Mouse (Mus musculus) liver, embryonic 11.5 days (tissue): ENCODE data around the gene Rps23. TPM values are rescaled to one million over a fixed set of nuclear protein-coding genes. Genes with fewer than 3 reads are reported as not detected.
A peak's percentile ranks its signal among the peaks of the same experiment; 100 is the strongest.

Experiments used
- ATAC-seq: fragments of 200-750 bp; cut with Nextera tagmentation; replicated peaks from 2 replicates; pipeline ENCODE4 v1.8.0; 2017; ENCODE audit warnings: moderate number of reproducible peaks, mild to moderate bottlenecking, moderate TSS enrichment, moderate library complexity; ENCODE audit not compliant: low FRiP score
- DNase-seq: peaks from one replicate; pipeline ENCODE4 v3.0.0-alpha.2; 2017; ENCODE audit warnings: low spot score
- H3K27ac ChIP-seq: fragments of 300-500 bp; sonication (generic); 2 replicates; pipeline ENCODE4 v1.5.1; 2014; ENCODE audit warnings: mild to moderate bottlenecking, low read depth, low read length, control low read depth
- H3K27me3 ChIP-seq: fragments of 300-500 bp; sonication (generic); replicated peaks from 2 replicates; pipeline ENCODE4 v1.6.1; 2014; ENCODE audit warnings: low read length, mixed read lengths; ENCODE audit not compliant: control insufficient read depth, insufficient read depth
- H3K36me3 ChIP-seq: fragments of 300-500 bp; sonication (generic); 2 replicates; pipeline ENCODE4 v1.6.1; 2014; ENCODE audit warnings: mild to moderate bottlenecking, low read length, moderate library complexity, mixed read lengths; ENCODE audit not compliant: control insufficient read depth, insufficient read depth
- H3K4me1 ChIP-seq: fragments of 300-500 bp; sonication (generic); replicated peaks from 2 replicates; pipeline ENCODE4 v1.6.1; 2014; ENCODE audit warnings: low read length, mixed read lengths; ENCODE audit not compliant: control insufficient read depth, insufficient read depth
- H3K4me2 ChIP-seq: fragments of 300-500 bp; sonication (generic); 2 replicates; pipeline ENCODE4 v1.6.1; 2014; ENCODE audit warnings: mild to moderate bottlenecking, control low read depth, moderate library complexity
- H3K4me3 ChIP-seq: fragments of 300-500 bp; sonication (generic); 2 replicates; pipeline ENCODE4 v1.5.1; 2014; ENCODE audit warnings: low read depth, low read length, control low read depth
- H3K9ac ChIP-seq: fragments of 300-500 bp; sonication (generic); 2 replicates; pipeline ENCODE4 v1.6.1; 2014; ENCODE audit warnings: low read depth, low read length, control low read depth
- H3K9me3 ChIP-seq: fragments of 300-500 bp; sonication (generic); 2 replicates; pipeline ENCODE4 v1.6.1; 2016; ENCODE audit warnings: low read length, inconsistent platforms, mixed read lengths; ENCODE audit not compliant: control insufficient read depth
- WGBS: fragments of 180-500 bp; shearing (Covaris S2); extraction: QIAGEN DNeasy Blood & Tissue Kit; methylation state at CpG from one replicate; pipeline ENCODE4 v1.1.7; 2014; 5-methylcytosine and 5-hydroxymethylcytosine counted together
- polyA plus RNA-seq: library from polyadenylated mRNA; unstranded; fragments of >200 nt; fragmentation: Nextera tagmentation; extraction: Ambion mirVana; gene quantifications from 2 replicates; pipeline ENCODE4 v1.2.1, GENCODE M21; 2014

Rps23 gene
- 307 and 365 TPM in 2 replicates for polyA plus RNA-seq

DNA sequence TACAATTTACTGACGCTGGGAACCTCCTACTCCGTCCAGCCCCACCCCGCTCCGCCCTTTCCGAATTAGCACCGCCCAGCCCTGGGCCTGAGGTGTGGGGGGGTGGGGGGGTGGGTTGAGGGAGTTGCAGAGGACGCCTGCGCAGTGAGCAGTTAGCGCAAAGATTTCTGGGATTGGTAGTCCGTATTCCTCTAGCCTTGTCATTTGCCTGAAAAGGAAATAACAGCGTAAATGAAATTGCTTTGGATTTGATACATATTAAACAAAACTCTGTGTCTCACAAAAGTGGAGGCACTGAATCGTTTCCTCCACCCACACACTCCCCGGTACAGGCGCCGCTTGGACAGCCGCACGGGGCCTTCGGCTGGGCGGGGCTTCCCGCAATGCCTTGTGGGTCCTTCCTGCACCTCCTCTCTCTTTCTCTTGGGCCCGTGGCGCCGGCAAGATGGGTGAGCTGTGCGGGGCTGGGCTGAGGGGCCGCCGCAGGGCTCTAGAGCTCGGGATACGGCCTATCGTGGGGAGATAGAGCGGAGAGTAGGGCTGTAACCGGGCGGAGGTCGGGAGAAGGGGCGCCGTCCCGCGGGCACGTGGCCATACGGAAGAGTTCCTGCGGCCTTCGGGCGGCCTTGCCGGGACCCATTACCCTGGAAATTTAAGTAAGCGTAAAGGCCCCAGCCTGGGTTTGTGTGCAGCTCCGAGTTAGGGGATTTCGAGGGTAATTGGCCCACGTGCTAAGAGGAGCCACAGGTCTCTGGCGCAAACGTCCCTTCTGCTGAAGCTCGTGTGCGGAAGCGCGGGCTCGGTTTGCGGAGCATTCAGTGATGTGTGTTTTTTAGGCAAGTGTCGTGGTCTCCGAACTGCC is at the start of gene Rps23:
TSS of gene Rps23 (plus strand) at position 208 of the 862 bp plus-strand sequence.
- Histone ChIP-seq H3K9me3 (no peaks in the 10 kb centered on the region), H3K9ac (peak within 1 kb of the TSS; percentile 100), H3K27me3 (no peaks in the 10 kb centered on the region), H3K4me1 (peaks cover 4% of the 10 kb centered on the region), H3K27ac (peak within 1 kb of the TSS; percentile 89), H3K4me3 (peak within 1 kb of the TSS; percentile 94), H3K4me2 (peak within 1 kb of the TSS; percentile 68), H3K36me3 (peaks cover 17% of the 10 kb centered on the region)
- ATAC-seq (peak; percentile 92), DNase-seq (peak; percentile 92)
- under 1% methylated on average over 57 of the region's 57 CpGs for WGBS

DNA sequence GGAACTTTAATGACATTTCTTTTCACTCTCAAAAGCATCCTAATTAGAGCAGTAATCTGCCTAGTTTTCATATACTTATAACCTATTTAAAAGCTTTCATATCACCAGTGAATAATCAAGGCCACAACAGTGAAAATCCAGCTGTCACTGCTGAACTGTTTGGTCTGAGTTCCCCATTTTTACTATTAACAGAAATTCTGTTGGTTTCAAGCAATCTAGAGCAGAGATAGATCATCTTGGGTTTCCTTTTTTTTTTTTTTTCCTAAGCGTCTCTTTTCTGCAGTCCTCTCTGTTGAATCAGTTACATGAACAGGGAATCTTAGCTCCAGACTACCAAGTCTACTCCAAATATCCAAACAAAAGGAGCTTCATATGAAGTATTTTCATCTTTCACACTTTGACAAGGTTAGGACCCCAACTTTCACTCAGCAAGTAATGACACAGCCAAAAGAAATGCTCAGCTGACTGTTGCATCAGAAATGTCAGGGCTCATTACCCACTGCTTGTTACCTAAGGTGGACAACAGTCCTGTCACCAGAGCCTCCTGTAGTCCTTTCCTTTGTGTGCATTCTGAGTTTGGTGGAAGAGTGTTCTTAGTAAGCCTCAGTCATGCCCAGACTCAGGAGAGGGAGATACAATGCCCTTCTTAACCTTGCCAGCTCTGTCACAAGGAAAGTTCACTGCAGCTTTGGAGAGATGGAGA is 40.9 kb upstream of the Rps23 start:
- no peak overlapping the region for H3K4me3 ChIP-seq
- peaks cover 8% of the 10 kb centered on the region for H3K4me1 ChIP-seq
- ATAC-seq = no peak
- no peak overlapping the region for H3K4me2 ChIP-seq
- no peaks in the 10 kb centered on the region for H3K36me3 ChIP-seq
- no peaks in the 10 kb centered on the region for H3K27me3 ChIP-seq
- no peak for DNase-seq
- no peaks in the 10 kb centered on the region for H3K9me3 ChIP-seq
- 61% methylated on average over 1 of the region's 1 CpGs for WGBS
- H3K27ac ChIP-seq = no peak overlapping the region
- H3K9ac ChIP-seq = no peak overlapping the region

DNA sequence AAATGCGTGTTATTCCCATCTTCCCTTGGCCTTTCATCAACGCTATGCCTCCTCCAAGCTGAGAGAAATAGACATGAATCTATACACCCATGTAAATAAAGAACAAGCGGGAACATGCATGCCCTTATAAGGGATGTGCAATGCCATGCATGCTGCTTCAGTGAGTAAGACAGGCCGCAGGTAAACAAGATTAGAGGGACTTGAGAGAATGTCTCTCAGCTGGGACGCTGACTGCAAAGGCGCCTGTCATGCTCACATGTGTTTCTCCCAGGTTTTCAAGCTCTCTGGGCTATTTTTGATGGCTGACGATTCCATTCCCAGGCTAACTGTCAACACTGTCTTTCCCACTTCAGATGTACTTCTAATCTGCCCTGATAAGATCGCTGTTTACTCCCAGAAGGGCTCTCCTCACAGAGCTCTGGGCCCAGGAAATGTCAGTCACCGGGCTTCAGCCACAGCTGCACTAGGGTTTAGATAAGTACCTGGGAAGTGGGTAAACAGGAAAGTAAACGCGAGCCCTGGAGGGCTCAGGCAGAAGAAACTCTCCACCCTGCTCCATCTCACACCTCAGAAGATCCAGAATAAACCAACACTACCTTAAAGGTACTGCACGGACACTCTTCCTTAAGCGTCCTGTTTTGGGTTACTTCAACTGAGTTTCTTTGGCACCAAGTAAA is 36.8 kb upstream of the Rps23 start:
- ATAC-seq (peak; percentile 57), DNase-seq (no peak)
- Histone ChIP-seq H3K4me3 (peak overlapping the region; percentile 48), H3K4me2 (peak overlapping the region; percentile 80), H3K27ac (no peak overlapping the region), H3K9ac (peak overlapping the region; percentile 40; the same call in 1 of the 2 replicates), H3K36me3 (no peaks in the 10 kb centered on the region), H3K4me1 (peaks cover 8% of the 10 kb centered on the region), H3K9me3 (no peaks in the 10 kb centered on the region), H3K27me3 (no peaks in the 10 kb centered on the region)
- WGBS = 30% methylated on average over 13 of the region's 13 CpGs

DNA sequence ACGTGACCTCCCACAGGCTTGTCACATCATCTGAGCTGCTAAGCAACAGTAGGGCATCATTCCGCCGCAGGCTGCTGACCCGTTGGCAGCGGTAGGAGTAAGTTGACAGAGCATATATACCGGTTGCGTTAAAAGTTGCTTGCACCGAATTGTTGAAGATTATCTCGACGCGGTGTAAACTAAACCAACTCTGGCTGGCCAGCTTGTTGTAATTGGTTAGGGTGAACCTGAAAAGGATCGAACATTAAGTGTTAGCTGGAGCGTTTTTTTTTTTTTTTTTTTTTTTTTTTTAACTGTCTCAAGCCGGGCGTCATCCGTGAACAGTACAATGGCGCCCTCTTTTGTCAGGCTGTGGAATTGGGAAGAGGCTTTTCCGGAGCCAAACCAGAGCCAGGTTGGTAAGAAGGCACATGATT is 36.2 kb upstream of the Rps23 start:
- peak overlapping the region; percentile 40; the same call in 1 of the 2 replicates for H3K9ac ChIP-seq
- H3K27ac ChIP-seq = no peak overlapping the region
- ATAC-seq = peak; percentile 60

DNA sequence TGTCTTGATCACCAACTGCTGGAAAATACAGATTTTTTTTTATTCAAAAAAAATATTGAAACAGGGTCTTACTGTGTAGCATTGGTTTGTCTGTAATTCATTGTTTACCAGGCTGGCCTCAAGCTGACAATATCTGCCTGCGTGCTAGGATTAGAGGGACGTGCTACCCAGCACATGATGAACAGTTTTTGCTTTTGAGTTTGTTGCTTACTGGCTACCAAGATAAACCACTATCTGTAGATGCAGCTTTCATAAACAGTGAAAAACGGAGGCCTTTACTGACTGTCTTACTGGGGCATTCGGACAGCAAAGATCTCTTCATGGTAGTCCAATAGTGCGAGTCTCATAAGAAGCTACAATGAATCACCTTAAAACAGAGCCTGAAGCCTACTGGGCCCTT is 32.6 kb upstream of the Rps23 start:
- 0 out of 2 replicates have a peak overlapping the region, but pooled peaks have one; percentile 32 for H3K27ac ChIP-seq
- H3K27me3 ChIP-seq = no peaks in the 10 kb centered on the region
- no peak overlapping the region for H3K9ac ChIP-seq
- DNase-seq (no peak), ATAC-seq (peak; percentile 76)
- H3K4me1 ChIP-seq = peaks cover 8% of the 10 kb centered on the region
- no peak overlapping the region for H3K4me2 ChIP-seq
- no peaks in the 10 kb centered on the region for H3K36me3 ChIP-seq
- no peaks in the 10 kb centered on the region for H3K9me3 ChIP-seq
- no peak overlapping the region for H3K4me3 ChIP-seq
- WGBS = 71% methylated on average over 5 of the region's 5 CpGs

More for the DNA sequence above, 36.2 kb upstream of the Rps23 start:
- Histone ChIP-seq H3K4me1 (peaks cover 8% of the 10 kb centered on the region), H3K9me3 (no peaks in the 10 kb centered on the region), H3K27me3 (no peaks in the 10 kb centered on the region), H3K4me3 (peak overlapping the region; percentile 48), H3K4me2 (peak overlapping the region; percentile 80), H3K36me3 (no peaks in the 10 kb centered on the region)
- WGBS = 1% methylated on average over 18 of the region's 18 CpGs
- DNase-seq = peak; percentile 61

DNA sequence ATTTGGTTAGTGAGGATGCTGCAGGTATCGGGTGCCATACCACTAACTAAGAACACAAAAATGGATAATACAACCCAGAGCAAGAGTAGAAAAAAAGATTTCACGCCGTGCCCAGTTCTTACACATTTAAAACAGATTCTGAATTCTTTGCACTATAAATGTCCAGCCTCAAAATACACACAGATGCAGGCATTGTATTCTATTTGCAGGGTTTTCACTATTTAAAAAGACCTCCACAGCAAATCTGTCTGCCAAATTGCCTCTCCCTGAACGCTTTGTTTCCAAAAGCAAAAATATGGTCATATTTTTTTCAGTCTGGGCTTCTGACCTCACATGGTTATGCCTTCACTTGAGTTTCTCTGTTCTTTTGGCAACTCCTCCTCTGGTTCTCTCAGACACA is 27.9 kb upstream of the Rps23 start:
- no peak for DNase-seq
- no peak for ATAC-seq
- no peaks in the 10 kb centered on the region for H3K4me1 ChIP-seq
- H3K4me3 ChIP-seq = no peak overlapping the region
- whole genome bisulfite sequencing = 87% methylated on average over 4 of the region's 4 CpGs
- H3K27ac ChIP-seq = no peak overlapping the region
- H3K9ac ChIP-seq = no peak overlapping the region
- H3K4me2 ChIP-seq = no peak overlapping the region
- no peaks in the 10 kb centered on the region for H3K27me3 ChIP-seq
- no peaks in the 10 kb centered on the region for H3K36me3 ChIP-seq
- H3K9me3 ChIP-seq = no peaks in the 10 kb centered on the region

DNA sequence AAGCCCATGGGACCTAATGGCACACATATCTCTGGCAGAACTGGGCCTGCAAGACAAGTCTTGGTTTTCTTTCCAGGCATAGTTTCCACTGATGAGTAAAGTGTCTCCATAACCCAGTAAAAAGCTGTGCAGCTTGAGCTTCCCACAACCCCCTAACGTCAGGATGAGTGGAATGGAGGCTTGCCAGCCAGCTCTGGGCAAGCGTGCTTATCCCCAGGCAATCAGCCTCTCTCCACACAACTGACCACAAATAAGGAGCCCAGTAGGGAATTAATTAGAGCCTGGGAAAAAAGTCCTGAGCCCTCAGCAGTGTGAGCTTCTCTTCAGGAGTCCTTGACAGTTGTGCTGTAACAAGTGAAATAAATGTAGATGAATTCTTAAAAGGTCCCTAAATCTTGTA is 26.7 kb upstream of the Rps23 start:
- Histone ChIP-seq H3K4me3 (no peak overlapping the region), H3K36me3 (no peaks in the 10 kb centered on the region), H3K9ac (no peak overlapping the region), H3K27ac (no peak overlapping the region), H3K4me1 (no peaks in the 10 kb centered on the region), H3K27me3 (no peaks in the 10 kb centered on the region), H3K4me2 (no peak overlapping the region), H3K9me3 (no peaks in the 10 kb centered on the region)
- no peak for DNase-seq
- WGBS = 48% methylated on average over 2 of the region's 2 CpGs
- ATAC-seq = no peak

DNA sequence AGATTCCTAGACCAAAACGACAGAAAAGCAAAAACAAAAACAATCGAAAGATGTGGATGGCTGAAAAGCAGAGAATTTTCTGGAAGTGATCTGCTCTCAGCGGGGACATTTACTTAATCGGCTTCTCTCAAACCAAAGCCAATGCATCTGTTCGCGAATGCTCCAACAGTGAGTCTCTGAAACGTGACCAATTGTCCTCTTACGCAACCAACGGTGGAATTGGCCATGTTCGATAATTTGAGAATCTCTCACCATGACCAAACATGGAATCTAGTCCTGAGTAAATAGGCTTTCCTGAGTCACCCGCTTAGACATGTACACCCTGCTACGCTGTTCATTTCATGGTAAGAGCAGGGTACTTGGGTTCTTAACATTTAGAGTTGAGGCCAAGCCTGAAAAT is 25.9 kb upstream of the Rps23 start:
- no peaks in the 10 kb centered on the region for H3K4me1 ChIP-seq
- DNase-seq (no peak), ATAC-seq (no peak)
- no peak overlapping the region for H3K4me3 ChIP-seq
- no peak overlapping the region for H3K9ac ChIP-seq
- no peak overlapping the region for H3K27ac ChIP-seq
- no peak overlapping the region for H3K4me2 ChIP-seq
- H3K9me3 ChIP-seq = no peaks in the 10 kb centered on the region
- WGBS = 85% methylated on average over 12 of the region's 12 CpGs
- H3K36me3 ChIP-seq = no peaks in the 10 kb centered on the region
- no peaks in the 10 kb centered on the region for H3K27me3 ChIP-seq
